Mouse (Mus musculus) erythroblast, embryonic 14.5 days (primary cell): ENCODE results near the gene Slc28a1.

Experiments
- GATA1 ChIP-seq: IDR thresholded peaks from 2 replicates; pipeline ENCODE4 v1.6.1; 2012; ENCODE audit warnings: low read length, inconsistent platforms, mixed read lengths
- TAL1 ChIP-seq: IDR thresholded peaks from 3 replicates; pipeline ENCODE4 v1.6.1; 2012; ENCODE audit warnings: low read length, inconsistent platforms, mixed read lengths

DNA sequence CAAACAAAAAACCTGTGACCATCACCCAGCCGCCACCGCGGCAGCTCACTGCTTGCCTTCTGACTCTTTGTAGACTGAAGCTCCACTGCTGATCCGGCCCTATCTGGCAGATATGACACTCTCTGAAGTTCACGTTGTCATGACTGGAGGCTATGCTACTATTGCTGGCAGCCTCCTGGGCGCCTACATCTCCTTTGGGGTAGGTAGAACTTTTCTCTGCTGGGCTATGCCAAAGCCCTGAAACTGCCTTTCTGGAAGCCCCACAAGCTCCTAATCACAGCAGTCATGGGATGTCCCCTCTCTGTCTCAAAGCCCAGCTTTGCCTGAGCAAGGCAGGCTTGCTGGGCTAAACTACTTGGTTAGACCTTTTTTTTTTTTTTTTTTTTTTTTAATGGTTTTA is 38.7 kb downstream of the Slc28a1 start:
- no peak for TF ChIP-seq GATA1
- TF ChIP-seq TAL1: no peak
